Mouse (Mus musculus): ENCODE data around the gene Tbc1d24.

DNA sequence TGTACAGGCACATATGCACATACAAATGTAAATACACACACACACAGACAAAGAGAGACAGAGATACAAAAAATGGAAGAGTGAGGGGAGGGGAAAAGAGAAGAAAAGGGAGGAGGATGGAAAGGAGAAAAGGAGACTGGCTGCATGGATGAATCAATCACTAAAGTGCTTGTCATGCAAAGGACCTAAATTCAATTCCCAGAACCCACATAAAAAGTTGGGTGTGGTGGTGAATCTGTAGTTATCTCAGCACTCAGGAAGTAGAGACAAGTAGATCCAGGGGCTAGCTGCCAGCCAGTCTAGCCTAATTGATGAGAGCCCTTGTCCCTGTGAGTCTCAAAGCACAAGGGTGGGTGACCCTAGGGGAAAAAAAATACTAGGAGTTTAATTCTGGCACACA lies 71.3 kb downstream of the Tbc1d24 start:
- TF ChIP-seq CTCF (IDR thresholded peaks at IDR 0.05; ENCODE audit: borderline replicate concordance, insufficient read depth, low read depth, low read length) (no peak), POLR2A (IDR thresholded peaks at IDR 0.05; ENCODE audit: borderline replicate concordance, insufficient read depth, low read length) (no peak)

All from cerebellum, adult 2 months (tissue).